ENCODE assay signal across 11 mouse cellular contexts in genomic region chr6:72962281-72962741, GRCm38 (mm10). TPM values are rescaled to one million over a fixed set of nuclear protein-coding genes. Genes with fewer than 3 reads are reported as not detected.
DNase-seq lines count a peak whose midpoint lies in the region; ATAC-seq lines count a peak whose summit lies in the region.
"Had no signal": no experiment of that assay in that cellular context is flagged by ENCODE, and none has a peak within 500 bp of the region (broad histone marks: within the 10 kb centered on the region; RNA-seq: fewer than 3 reads in every experiment).

No protein-coding gene starts in this region.

- DNase-seq in kidney, postnatal 14 days, result peak; percentile 13
- DNase-seq in kidney, postnatal 25 days, result no peak
- peak; percentile 84 for DNase-seq in CD4-positive, CD25-positive, alpha-beta regulatory T cell, adult 2 months (ENCODE audit: low read depth, low spot score)
- peak; percentile 74 to 85 for DNase-seq in natural killer cell, adult 2 months (ENCODE audit: low spot score in 2 of 2)
- DNase-seq in cerebellum, adult 8-10 months, result no peak
- no peak for DNase-seq in heart, postnatal 25 days (ENCODE audit: low spot score)
- DNase-seq: gastrocnemius, postnatal 36 days; kidney, adult 18-20 months; liver, embryonic 13.5 days had no signal

- no peak for ATAC-seq in megakaryocyte, adult 5-6 weeks (ENCODE audit: poor library complexity, severe bottlenecking)

- no peak overlapping the region for H3K4me3 ChIP-seq in brown adipose tissue, adult 24 weeks (ENCODE audit: insufficient read depth, low read depth, low read length)
- H3K4me3 ChIP-seq: liver, embryonic 13.5 days had no signal

- H3K27ac ChIP-seq in brown adipose tissue, adult 24 weeks (replicated peaks; ENCODE audit: low read depth, low read length), result 0 out of 2 replicates have a peak overlapping the region, but pooled peaks have one; percentile 23
- H3K27ac ChIP-seq: liver, embryonic 13.5 days had no signal

- H3K4me1 ChIP-seq in brown adipose tissue, adult 24 weeks (ENCODE audit: control insufficient read depth, insufficient read depth, insufficient read length, low read length), result no peaks in the 10 kb centered on the region

- intact Hi-C loops in heart, postnatal 25 days (cut with DNase I), result no loop called here

RNA-seq across cellular contexts. Expression of gene Tmsb10, which starts 3.8 kb away (rescaled TPM):
- polyA plus RNA-seq in brown adipose tissue, adult 24 weeks (2012; ENCODE audit: insufficient read depth, insufficient read length, missing spikeins), result 76.5 and 141 TPM in 2 replicates
- total RNA-seq in megakaryocyte, adult 5-6 weeks (2015), result 3,978 and 3,999 TPM in 2 replicates
- 2,780 and 3,394 TPM in 2 replicates for total RNA-seq in megakaryocyte, adult 5-6 weeks (2017)
- 100 to 1,000 TPM; 126 to 128 TPM for total RNA-seq in heart, postnatal 25 days (2021)

Comparison
In these comparisons a context has a peak if more than half of its experiments do, and no peak if none do; other contexts are left out.
1. DNase-seq: peak in kidney, postnatal 14 days (single experiment), CD4-positive, CD25-positive, alpha-beta regulatory T cell, adult 2 months (single experiment) and natural killer cell, adult 2 months (2 of 2); none in kidney, postnatal 25 days (0 of 2), cerebellum, adult 8-10 months (single experiment) and heart, postnatal 25 days (single experiment).
2. RNA of gene Tmsb10, which starts 3.8 kb away (total RNA-seq): 2,780 to 3,999 TPM in megakaryocyte, adult 5-6 weeks; 126 to 128 TPM in heart, postnatal 25 days; every median in the first group is over 10 times any median in the second.